ENCODE assay signal across 27 mouse cellular contexts in genomic region chr7:28818861-28819452, GRCm38 (mm10). TPM values are rescaled to one million over a fixed set of nuclear protein-coding genes. Genes with fewer than 3 reads are reported as not detected.
DNase-seq lines count a peak whose midpoint lies in the region; ATAC-seq and TF ChIP-seq lines count a peak whose summit lies in the region.
"Had no signal": no experiment of that assay in that cellular context is flagged by ENCODE, and none has a peak within 500 bp of the region (broad histone marks: within the 10 kb centered on the region; RNA-seq: fewer than 3 reads in every experiment).

No protein-coding gene starts in this region.

- no peaks in the 10 kb centered on the region for H3K27me3 ChIP-seq in heart, adult 2 months (ENCODE audit: control insufficient read depth, insufficient read depth, low read length)
- H3K27me3 ChIP-seq in midbrain, embryonic 11.5 days (ENCODE audit: control insufficient read depth, insufficient read depth, low read length) = no peaks in the 10 kb centered on the region
- no peaks in the 10 kb centered on the region for H3K27me3 ChIP-seq in midbrain, embryonic 15.5 days (replicated peaks)
- H3K27me3 ChIP-seq in liver, postnatal 0 days (ENCODE audit: insufficient read depth, low read length) = no peaks in the 10 kb centered on the region
- no peaks in the 10 kb centered on the region for H3K27me3 ChIP-seq in forebrain, embryonic 10.5 days (ENCODE audit: poor library complexity, severe bottlenecking)
- H3K27me3 ChIP-seq: forebrain, embryonic 13.5 days; heart, embryonic 13.5 days; hindbrain, embryonic 13.5 days; limb, embryonic 13.5 days; Patski had no signal

- no peak overlapping the region for H3K4me2 ChIP-seq in midbrain, embryonic 11.5 days
- no peak overlapping the region for H3K4me2 ChIP-seq in midbrain, embryonic 15.5 days
- no peak overlapping the region for H3K4me2 ChIP-seq in liver, postnatal 0 days (ENCODE audit: low read depth, low read length)
- H3K4me2 ChIP-seq: forebrain, embryonic 13.5 days; heart, embryonic 13.5 days; hindbrain, embryonic 13.5 days; limb, embryonic 13.5 days had no signal

- 56% methylated on average over 4 of the region's 4 CpGs for WGBS in heart, adult 2 months
- WGBS in midbrain, embryonic 11.5 days = 92% methylated on average over 4 of the region's 4 CpGs
- WGBS in midbrain, embryonic 15.5 days = 87% methylated on average over 4 of the region's 4 CpGs
- 77% methylated on average over 4 of the region's 4 CpGs for WGBS in liver, postnatal 0 days (ENCODE audit: insufficient replicate concordance)
- WGBS in forebrain, embryonic 10.5 days = 94% methylated on average over 4 of the region's 4 CpGs

- intact Hi-C loops in heart, adult 2 months (cut with DNase I) = no loop called here

- peaks cover 67% of the 10 kb centered on the region for H3K36me3 ChIP-seq in heart, adult 2 months (ENCODE audit: control insufficient read depth, insufficient read depth, low read length)
- peaks cover 68% of the 10 kb centered on the region for H3K36me3 ChIP-seq in midbrain, embryonic 11.5 days (ENCODE audit: control insufficient read depth, insufficient read depth, low read length)
- peaks cover 81% of the 10 kb centered on the region for H3K36me3 ChIP-seq in midbrain, embryonic 15.5 days (replicated peaks)
- H3K36me3 ChIP-seq in liver, postnatal 0 days (replicated peaks; ENCODE audit: insufficient read depth, low read length) = peaks cover 90% of the 10 kb centered on the region
- peaks cover 95% of the 10 kb centered on the region for H3K36me3 ChIP-seq in forebrain, embryonic 10.5 days (replicated peaks)

- TF ChIP-seq POLR2A in heart, adult 2 months (IDR thresholded peaks at IDR 0.05; ENCODE audit: insufficient read depth, low read depth, low read length) = no peak

- no peak for ATAC-seq in midbrain, embryonic 11.5 days (ENCODE audit: low FRiP score)
- no peak for ATAC-seq in midbrain, embryonic 15.5 days (replicated peaks)
- ATAC-seq in liver, postnatal 0 days = no peak
- ATAC-seq: CD4-positive, CD25-positive, alpha-beta regulatory T cell, adult 4 months; forebrain, embryonic 13.5 days; midbrain, embryonic 16.5 days; Patski had no signal

- TF ChIP-seq CTCF in heart, adult 2 months (IDR thresholded peaks at IDR 0.05) = no peak
- TF ChIP-seq CTCF in liver, postnatal 0 days (IDR thresholded peaks at IDR 0.05; ENCODE audit: low read depth) = no peak

- H3K27ac ChIP-seq in heart, adult 2 months = peak overlapping the region; percentile 23
- H3K27ac ChIP-seq in midbrain, embryonic 11.5 days (ENCODE audit: low read depth, low read length) = no peak overlapping the region
- H3K27ac ChIP-seq in midbrain, embryonic 15.5 days = no peak overlapping the region
- no peak overlapping the region for H3K27ac ChIP-seq in liver, postnatal 0 days (ENCODE audit: low read depth)
- no peak overlapping the region for H3K27ac ChIP-seq in forebrain, embryonic 10.5 days
- H3K27ac ChIP-seq: limb, embryonic 13.5 days had no signal

- H3K79me2 ChIP-seq in heart, adult 2 months (replicated peaks; ENCODE audit: control insufficient read depth, insufficient read depth, low read length) = no peaks in the 10 kb centered on the region

- no peaks in the 10 kb centered on the region for H3K9me3 ChIP-seq in midbrain, embryonic 11.5 days (ENCODE audit: control insufficient read depth, low read length)
- no peaks in the 10 kb centered on the region for H3K9me3 ChIP-seq in midbrain, embryonic 15.5 days
- H3K9me3 ChIP-seq in liver, postnatal 0 days (ENCODE audit: low read length) = no peaks in the 10 kb centered on the region
- no peaks in the 10 kb centered on the region for H3K9me3 ChIP-seq in forebrain, embryonic 10.5 days
- H3K9me3 ChIP-seq: forebrain, embryonic 13.5 days; heart, embryonic 13.5 days; hindbrain, embryonic 13.5 days; limb, embryonic 13.5 days had no signal

- H3K4me3 ChIP-seq in heart, adult 2 months = no peak overlapping the region
- no peak overlapping the region for H3K4me3 ChIP-seq in midbrain, embryonic 11.5 days (ENCODE audit: low read depth, low read length)
- no peak overlapping the region for H3K4me3 ChIP-seq in midbrain, embryonic 15.5 days
- no peak overlapping the region for H3K4me3 ChIP-seq in liver, postnatal 0 days (ENCODE audit: low read depth, low read length)
- H3K4me3 ChIP-seq in forebrain, embryonic 10.5 days = no peak overlapping the region
- H3K4me3 ChIP-seq: erythroblast, embryonic 14.5 days; forebrain, embryonic 13.5 days; heart, embryonic 13.5 days; hindbrain, embryonic 13.5 days; layer of hippocampus, adult 2 months; limb, embryonic 13.5 days had no signal

- no peak for DNase-seq in heart, adult 2 months
- no peak for DNase-seq in heart, adult 9 months (ENCODE audit: low spot score in 2 of 2)
- peak; percentile 85 for DNase-seq in midbrain, embryonic 11.5 days (ENCODE audit: low spot score, missing footprints)
- DNase-seq in liver, postnatal 0 days = no peak
- no peak for DNase-seq in frontal cortex, postnatal 10 days (ENCODE audit: low spot score in 2 of 2)
- DNase-seq in forebrain, embryonic 10.5 days (ENCODE audit: extremely low spot score, low spot score) = no peak
- DNase-seq: adrenal gland, postnatal 36 days; cerebellum, adult 11 months; kidney, adult 9 months; kidney, postnatal 25 days; lung, adult 18-20 months; lung, postnatal 10 days; right cerebral cortex, postnatal 25 days; thymus, postnatal 14 days had no signal

- H3K9ac ChIP-seq in heart, adult 2 months (ENCODE audit: low read depth, low read length) = no peak overlapping the region
- no peak overlapping the region for H3K9ac ChIP-seq in midbrain, embryonic 11.5 days (ENCODE audit: low read length)
- H3K9ac ChIP-seq in midbrain, embryonic 15.5 days = no peak overlapping the region
- no peak overlapping the region for H3K9ac ChIP-seq in liver, postnatal 0 days (replicated peaks)
- H3K9ac ChIP-seq: limb, embryonic 13.5 days had no signal

- peaks cover 42% of the 10 kb centered on the region for H3K4me1 ChIP-seq in heart, adult 2 months (ENCODE audit: control insufficient read depth, insufficient read depth, low read length)
- H3K4me1 ChIP-seq in midbrain, embryonic 11.5 days (ENCODE audit: control insufficient read depth, insufficient read depth, low read length) = peaks cover 35% of the 10 kb centered on the region
- H3K4me1 ChIP-seq in midbrain, embryonic 15.5 days = peaks cover 35% of the 10 kb centered on the region
- peaks cover 42% of the 10 kb centered on the region for H3K4me1 ChIP-seq in liver, postnatal 0 days (ENCODE audit: insufficient read depth)
- peaks cover 73% of the 10 kb centered on the region for H3K4me1 ChIP-seq in forebrain, embryonic 10.5 days

- TF ChIP-seq EP300 in heart, adult 2 months (IDR thresholded peaks at IDR 0.05; ENCODE audit: insufficient read depth, low read depth, low read length) = no peak
- TF ChIP-seq EP300 in liver, postnatal 0 days (IDR thresholded peaks at IDR 0.05; ENCODE audit: low read depth) = peak; percentile 60; the same call in 1 of the 2 replicates

RNA-seq across cellular contexts. Expression of gene Ech1, which starts 6.1 kb away (rescaled TPM):
- 1,000 to 10,000 TPM; 1,826 to 2,229 TPM for total RNA-seq in heart, adult 2 months (2021)
- 2,087 and 2,697 TPM in 2 replicates for polyA plus RNA-seq in heart, adult 2 months (2012; rRNA removed)
- polyA plus RNA-seq in midbrain, embryonic 11.5 days (2014; fragmentation: Nextera tagmentation; extraction: Ambion mirVana) = 80.5 and 81.7 TPM in 2 replicates
- polyA plus RNA-seq in midbrain, embryonic 15.5 days (2015; fragmentation: Nextera tagmentation; extraction: Ambion mirVana) = 92.7 and 94.7 TPM in 2 replicates
- 534 and 566 TPM in 2 replicates for polyA plus RNA-seq in liver, postnatal 0 days (2015; fragmentation: Nextera tagmentation; extraction: Ambion mirVana)
- polyA plus RNA-seq in forebrain, embryonic 10.5 days (2016; fragmentation: Nextera tagmentation; extraction: Ambion mirVana) = 68.5 and 72.0 TPM in 2 replicates

RNA-seq across cellular contexts. Expression of gene Hnrnpl, which starts 10.6 kb away (rescaled TPM):
- total RNA-seq in heart, adult 2 months (2021) = 100 to 1,000 TPM; 192 to 206 TPM
- polyA plus RNA-seq in heart, adult 2 months (2012; rRNA removed) = 208 and 348 TPM in 2 replicates
- 331 and 342 TPM in 2 replicates for polyA plus RNA-seq in midbrain, embryonic 11.5 days (2014; fragmentation: Nextera tagmentation; extraction: Ambion mirVana)
- polyA plus RNA-seq in midbrain, embryonic 15.5 days (2015; fragmentation: Nextera tagmentation; extraction: Ambion mirVana) = 175 and 176 TPM in 2 replicates
- 82.0 and 88.6 TPM in 2 replicates for polyA plus RNA-seq in liver, postnatal 0 days (2015; fragmentation: Nextera tagmentation; extraction: Ambion mirVana)
- polyA plus RNA-seq in forebrain, embryonic 10.5 days (2016; fragmentation: Nextera tagmentation; extraction: Ambion mirVana) = 325 and 336 TPM in 2 replicates

RNA-seq across cellular contexts. Expression of gene Lgals4, which starts 14.7 kb away (rescaled TPM):
- total RNA-seq in heart, adult 2 months (2021) = 10 to 100 TPM; 18.5 to 27.6 TPM
- 63.6 and 121 TPM in 2 replicates for polyA plus RNA-seq in heart, adult 2 months (2012; rRNA removed)
- polyA plus RNA-seq in midbrain, embryonic 11.5 days (2014; fragmentation: Nextera tagmentation; extraction: Ambion mirVana) = 1.3 and 1.7 TPM in 2 replicates
- polyA plus RNA-seq in midbrain, embryonic 15.5 days (2015; fragmentation: Nextera tagmentation; extraction: Ambion mirVana) = 5.6 and 8.2 TPM in 2 replicates
- polyA plus RNA-seq in liver, postnatal 0 days (2015; fragmentation: Nextera tagmentation; extraction: Ambion mirVana) = 19.5 and 21.3 TPM in 2 replicates
- polyA plus RNA-seq in forebrain, embryonic 10.5 days (2016; fragmentation: Nextera tagmentation; extraction: Ambion mirVana) = 2.9 and 3.1 TPM in 2 replicates

RNA-seq across cellular contexts. Expression of gene Rinl, which starts 30.2 kb away (rescaled TPM):
- 1 to 10 TPM; 1.3 to 2.0 TPM for total RNA-seq in heart, adult 2 months (2021)
- polyA plus RNA-seq in heart, adult 2 months (2012; rRNA removed) = 3.2 and 3.3 TPM in 2 replicates
- polyA plus RNA-seq in midbrain, embryonic 11.5 days (2014; fragmentation: Nextera tagmentation; extraction: Ambion mirVana) = 1.9 and 2.5 TPM in 2 replicates
- 2.4 and 3.3 TPM in 2 replicates for polyA plus RNA-seq in midbrain, embryonic 15.5 days (2015; fragmentation: Nextera tagmentation; extraction: Ambion mirVana)
- 7.2 and 7.6 TPM in 2 replicates for polyA plus RNA-seq in liver, postnatal 0 days (2015; fragmentation: Nextera tagmentation; extraction: Ambion mirVana)
- 3.4 and 3.8 TPM in 2 replicates for polyA plus RNA-seq in forebrain, embryonic 10.5 days (2016; fragmentation: Nextera tagmentation; extraction: Ambion mirVana)

RNA-seq across cellular contexts. Expression of gene Lgals7, which starts 44.7 kb away (rescaled TPM):
- total RNA-seq in heart, adult 2 months (2021) = under 1 TPM in 1 of 2 experiments, not detected in 1; 0.61 TPM
- 1.6 and 4.0 TPM in 2 replicates for polyA plus RNA-seq in heart, adult 2 months (2012; rRNA removed)
- polyA plus RNA-seq in midbrain, embryonic 11.5 days (2014; fragmentation: Nextera tagmentation; extraction: Ambion mirVana) = 0.97 and 1.4 TPM in 2 replicates
- 7.8 and 9.2 TPM in 2 replicates for polyA plus RNA-seq in midbrain, embryonic 15.5 days (2015; fragmentation: Nextera tagmentation; extraction: Ambion mirVana)
- polyA plus RNA-seq in liver, postnatal 0 days (2015; fragmentation: Nextera tagmentation; extraction: Ambion mirVana) = 0.14 and 0.34 TPM in 2 replicates
- polyA plus RNA-seq in forebrain, embryonic 10.5 days (2016; fragmentation: Nextera tagmentation; extraction: Ambion mirVana) = 0.26 and 0.42 TPM in 2 replicates
- total RNA-seq: gastrocnemius, adult 8-10 months; granulocyte monocyte progenitor cell, adult 5-6 weeks; layer of hippocampus, adult 2 months; layer of hippocampus, postnatal 25 days had no signal
- polyA plus RNA-seq: erythroblast, embryonic 14.5 days had no signal
